Comparison of ENCODE assay signal across 7 mouse cellular contexts in the genomic region with DNA sequence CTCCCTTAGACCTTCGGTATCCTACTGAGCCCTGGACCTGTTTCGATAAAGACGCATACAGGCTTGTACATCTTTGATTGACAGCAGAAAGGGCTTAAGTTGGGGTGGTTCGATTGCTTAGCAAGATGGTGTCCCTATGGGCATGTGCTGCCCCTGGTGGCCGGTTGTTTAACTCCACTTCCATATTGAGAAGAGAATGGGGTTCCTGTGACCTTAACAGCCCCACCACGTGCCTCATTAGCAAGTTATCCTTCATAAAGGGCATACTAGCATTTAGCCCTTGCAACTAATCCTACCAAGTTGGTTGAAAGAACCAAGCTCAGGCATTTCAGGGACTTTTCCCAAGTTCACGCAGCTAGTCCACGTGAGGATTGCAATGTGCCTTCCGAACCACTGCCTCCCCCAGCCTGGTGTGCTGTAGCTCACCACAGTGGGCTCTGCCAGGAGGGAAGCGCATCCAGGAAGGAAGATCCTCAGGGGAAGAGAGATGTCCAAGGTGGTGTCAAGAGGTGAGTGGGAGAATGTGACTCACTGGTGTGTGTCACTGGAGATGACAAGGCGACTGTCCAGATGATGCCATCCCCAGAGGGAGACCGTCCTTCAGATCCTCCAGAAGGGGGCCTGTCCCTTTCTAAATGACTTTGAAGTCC.
A peak's percentile ranks its signal among the peaks of the same experiment; 100 is the strongest.
DNase-seq lines count a peak whose midpoint lies in the region; ATAC-seq and TF ChIP-seq lines count a peak whose summit lies in the region.

No protein-coding gene starts in this region.

- H3K4me3 ChIP-seq in kidney, postnatal 0 days (replicated peaks; ENCODE audit: low read depth, low read length): no peak overlapping the region

- ATAC-seq in granulocyte monocyte progenitor cell, adult 5-6 weeks (replicated peaks; ENCODE audit: poor library complexity, severe bottlenecking): peak; percentile 45
- no peak for ATAC-seq in kidney, postnatal 0 days (replicated peaks; ENCODE audit: low FRiP score, low read depth)
- ATAC-seq in megakaryocyte, adult 5-6 weeks (ENCODE audit: poor library complexity, severe bottlenecking): peak; percentile 78

- 82% methylated on average over 12 of the region's 12 CpGs for WGBS in kidney, postnatal 0 days

- no peaks in the 10 kb centered on the region for H3K27me3 ChIP-seq in kidney, postnatal 0 days (ENCODE audit: insufficient read depth, low read length)

- DNase-seq in CD8-positive naive resting alpha-beta T cell, adult 2 months (ENCODE audit: low read depth in 2 of 2, low spot score in 2 of 2): peak; percentile 7 to 48
- peak; percentile 83 for DNase-seq in R1 (ENCODE audit: low read depth, low spot score)
- peak; percentile 73 to 83 for DNase-seq in cerebellum, postnatal 25 days
- no peak for DNase-seq in kidney, postnatal 0 days (ENCODE audit: low spot score)
- peak; percentile 72 for DNase-seq in testis, postnatal 10 days (ENCODE audit: low spot score)

- 0 out of 2 replicates have a peak, but pooled peaks cover 10% of the 10 kb centered on the region for H3K4me1 ChIP-seq in kidney, postnatal 0 days (replicated peaks; ENCODE audit: insufficient read depth, low read length)

- no peak overlapping the region for H3K4me2 ChIP-seq in kidney, postnatal 0 days (ENCODE audit: low read length)

- no peak overlapping the region for H3K9ac ChIP-seq in kidney, postnatal 0 days (ENCODE audit: low read depth, low read length)

- peak; percentile 65 for TF ChIP-seq CTCF in kidney, postnatal 0 days (IDR thresholded peaks at IDR 0.05; ENCODE audit: low read depth)

- no peak overlapping the region for H3K27ac ChIP-seq in kidney, postnatal 0 days

- no peaks in the 10 kb centered on the region for H3K36me3 ChIP-seq in kidney, postnatal 0 days (ENCODE audit: insufficient read depth, low read length)

- no peaks in the 10 kb centered on the region for H3K9me3 ChIP-seq in kidney, postnatal 0 days (replicated peaks; ENCODE audit: low read length)
